In genomic region chr7:51815473-51816282, GRCm38 (mm10) we compare ENCODE assay signal across 11 mouse cellular contexts. TPM values are rescaled to one million over a fixed set of nuclear protein-coding genes. Genes with fewer than 3 reads are reported as not detected.
A peak's percentile ranks its signal among the peaks of the same experiment; 100 is the strongest.
DNase-seq lines count a peak whose midpoint lies in the region; ATAC-seq and TF ChIP-seq lines count a peak whose summit lies in the region.
"Had no signal": no experiment of that assay in that cellular context is flagged by ENCODE, and none has a peak within 500 bp of the region (broad histone marks: within the 10 kb centered on the region; RNA-seq: fewer than 3 reads in every experiment).

No protein-coding gene starts in this region.

- no peaks in the 10 kb centered on the region for H3K9me3 ChIP-seq in forebrain, embryonic 11.5 days (ENCODE audit: control insufficient read depth, low read length)
- no peaks in the 10 kb centered on the region for H3K9me3 ChIP-seq in forebrain, embryonic 10.5 days
- no peaks in the 10 kb centered on the region for H3K9me3 ChIP-seq in lung, postnatal 0 days (ENCODE audit: low read length)
- no peaks in the 10 kb centered on the region for H3K9me3 ChIP-seq in hindbrain, embryonic 15.5 days
- H3K9me3 ChIP-seq: liver, embryonic 15.5 days had no signal

- H3K4me1 ChIP-seq in forebrain, embryonic 11.5 days (replicated peaks; ENCODE audit: control insufficient read depth, insufficient read depth, low read length), result no peaks in the 10 kb centered on the region
- H3K4me1 ChIP-seq in forebrain, embryonic 10.5 days, result no peaks in the 10 kb centered on the region
- no peaks in the 10 kb centered on the region for H3K4me1 ChIP-seq in lung, postnatal 0 days (ENCODE audit: insufficient read depth, low read depth, low read length)
- no peaks in the 10 kb centered on the region for H3K4me1 ChIP-seq in hindbrain, embryonic 15.5 days (replicated peaks)
- H3K4me1 ChIP-seq: liver, embryonic 15.5 days had no signal

- DNase-seq in forebrain, embryonic 11.5 days (ENCODE audit: low spot score), result no peak
- DNase-seq in forebrain, embryonic 10.5 days (ENCODE audit: extremely low spot score, low spot score), result no peak
- no peak for DNase-seq in lung, postnatal 0 days (ENCODE audit: low spot score)
- DNase-seq in lung, postnatal 10 days, result no peak
- peak; percentile 3 for DNase-seq in retina, postnatal 7 days (ENCODE audit: low read depth, low spot score)
- no peak for DNase-seq in spleen, adult 18-20 months
- no peak for DNase-seq in ovary, postnatal 14 days (ENCODE audit: low spot score)

- no peak overlapping the region for H3K4me3 ChIP-seq in forebrain, embryonic 11.5 days (ENCODE audit: low read depth, low read length)
- H3K4me3 ChIP-seq in forebrain, embryonic 10.5 days, result no peak overlapping the region
- H3K4me3 ChIP-seq in lung, postnatal 0 days (ENCODE audit: low read depth, low read length), result no peak overlapping the region
- H3K4me3 ChIP-seq in hindbrain, embryonic 15.5 days, result no peak overlapping the region
- H3K4me3 ChIP-seq: liver, embryonic 15.5 days had no signal

- H3K36me3 ChIP-seq in forebrain, embryonic 11.5 days (ENCODE audit: control insufficient read depth, insufficient read depth, low read length), result no peaks in the 10 kb centered on the region
- no peaks in the 10 kb centered on the region for H3K36me3 ChIP-seq in forebrain, embryonic 10.5 days (replicated peaks)
- no peaks in the 10 kb centered on the region for H3K36me3 ChIP-seq in lung, postnatal 0 days (ENCODE audit: insufficient read depth, low read length)
- H3K36me3 ChIP-seq in hindbrain, embryonic 15.5 days, result no peaks in the 10 kb centered on the region
- H3K36me3 ChIP-seq: liver, embryonic 15.5 days had no signal

- TF ChIP-seq EP300 in lung, postnatal 0 days (IDR thresholded peaks at IDR 0.05), result no peak

- no peak overlapping the region for H3K4me2 ChIP-seq in forebrain, embryonic 11.5 days (ENCODE audit: low read depth, low read length, severe bottlenecking)
- H3K4me2 ChIP-seq in lung, postnatal 0 days (replicated peaks; ENCODE audit: low read depth, low read length), result no peak overlapping the region
- H3K4me2 ChIP-seq in hindbrain, embryonic 15.5 days, result no peak overlapping the region
- H3K4me2 ChIP-seq: liver, embryonic 15.5 days had no signal

- H3K27ac ChIP-seq in forebrain, embryonic 11.5 days (ENCODE audit: low read depth, low read length), result no peak overlapping the region
- no peak overlapping the region for H3K27ac ChIP-seq in forebrain, embryonic 10.5 days
- no peak overlapping the region for H3K27ac ChIP-seq in lung, postnatal 0 days (ENCODE audit: low read length)
- no peak overlapping the region for H3K27ac ChIP-seq in hindbrain, embryonic 15.5 days (replicated peaks)
- H3K27ac ChIP-seq: liver, embryonic 15.5 days had no signal

- 0 out of 2 replicates have a peak, but pooled peaks have one; percentile 3 for TF ChIP-seq CTCF in lung, postnatal 0 days (IDR thresholded peaks at IDR 0.05)

- 63% methylated on average over 4 of the region's 4 CpGs for WGBS in forebrain, embryonic 11.5 days
- WGBS in forebrain, embryonic 10.5 days, result 58% methylated on average over 4 of the region's 4 CpGs
- WGBS in lung, postnatal 0 days, result 43% methylated on average over 4 of the region's 4 CpGs
- WGBS in hindbrain, embryonic 15.5 days, result 54% methylated on average over 4 of the region's 4 CpGs

- no peaks in the 10 kb centered on the region for H3K27me3 ChIP-seq in forebrain, embryonic 11.5 days (ENCODE audit: control insufficient read depth, insufficient read depth, low read length)
- H3K27me3 ChIP-seq in forebrain, embryonic 10.5 days (ENCODE audit: poor library complexity, severe bottlenecking), result no peaks in the 10 kb centered on the region
- H3K27me3 ChIP-seq in lung, postnatal 0 days (replicated peaks; ENCODE audit: insufficient read depth, low read length), result no peaks in the 10 kb centered on the region
- no peaks in the 10 kb centered on the region for H3K27me3 ChIP-seq in hindbrain, embryonic 15.5 days
- H3K27me3 ChIP-seq: liver, embryonic 15.5 days had no signal

- no peak overlapping the region for H3K9ac ChIP-seq in forebrain, embryonic 11.5 days (ENCODE audit: low read length)
- no peak overlapping the region for H3K9ac ChIP-seq in lung, postnatal 0 days (replicated peaks; ENCODE audit: low read depth)
- H3K9ac ChIP-seq in hindbrain, embryonic 15.5 days, result no peak overlapping the region
- H3K9ac ChIP-seq: liver, embryonic 15.5 days had no signal

- ATAC-seq in forebrain, embryonic 11.5 days (replicated peaks; ENCODE audit: low FRiP score), result peak; percentile 75; the same call in 1 of the 2 replicates
- no peak for ATAC-seq in lung, postnatal 0 days
- peak; percentile 81 for ATAC-seq in hindbrain, embryonic 15.5 days (ENCODE audit: low FRiP score, low read depth)
- ATAC-seq: activated CD4-positive, CD25-positive, alpha-beta regulatory T cell, adult 4 months; intestine, embryonic 16.5 days had no signal

RNA-seq across cellular contexts. Expression of gene Gas2, which starts 46.1 kb away (rescaled TPM):
- polyA plus RNA-seq in forebrain, embryonic 11.5 days (2014; fragmentation: Nextera tagmentation; extraction: Ambion mirVana), result 33.3 and 34.0 TPM in 2 replicates
- polyA plus RNA-seq in forebrain, embryonic 10.5 days (2016; fragmentation: Nextera tagmentation; extraction: Ambion mirVana), result 25.1 and 27.6 TPM in 2 replicates
- 4.0 and 4.6 TPM in 2 replicates for polyA plus RNA-seq in lung, postnatal 0 days (2015; fragmentation: Nextera tagmentation; extraction: Ambion mirVana)
- polyA plus RNA-seq in hindbrain, embryonic 15.5 days (2015; fragmentation: Nextera tagmentation; extraction: Ambion mirVana), result 12.9 and 14.0 TPM in 2 replicates

RNA-seq across cellular contexts. Expression of gene Fancf, which starts 46.4 kb away (rescaled TPM):
- 15.5 and 15.7 TPM in 2 replicates for polyA plus RNA-seq in forebrain, embryonic 11.5 days (2014; fragmentation: Nextera tagmentation; extraction: Ambion mirVana)
- 6.6 and 6.9 TPM in 2 replicates for polyA plus RNA-seq in forebrain, embryonic 10.5 days (2016; fragmentation: Nextera tagmentation; extraction: Ambion mirVana)
- polyA plus RNA-seq in lung, postnatal 0 days (2015; fragmentation: Nextera tagmentation; extraction: Ambion mirVana), result 4.6 and 5.1 TPM in 2 replicates
- polyA plus RNA-seq in hindbrain, embryonic 15.5 days (2015; fragmentation: Nextera tagmentation; extraction: Ambion mirVana), result 9.5 TPM in 2 replicates
